Mouse (Mus musculus) midbrain, embryonic 11.5 days (tissue): Measurements from ENCODE around the gene Rag1. TPM values are rescaled to one million over a fixed set of nuclear protein-coding genes. Genes with fewer than 3 reads are reported as not detected.
A peak's percentile ranks its signal among the peaks of the same experiment; 100 is the strongest.

Experiments used
- ATAC-seq: fragments of 200-750 bp; cut with Nextera tagmentation; 2 replicates; pipeline ENCODE4 v1.8.0; 2017; ENCODE audit warnings: moderate TSS enrichment, moderate library complexity; ENCODE audit not compliant: low FRiP score
- DNase-seq: peaks from one replicate; pipeline ENCODE4 v3.0.0; 2015; ENCODE audit warnings: low spot score; ENCODE audit errors: missing footprints
- H3K27ac ChIP-seq: fragments of 300-500 bp; sonication (generic); 2 replicates; pipeline ENCODE4 v1.5.1; 2014; ENCODE audit warnings: low read depth, low read length
- H3K27me3 ChIP-seq: fragments of 300-500 bp; sonication (generic); 2 replicates; pipeline ENCODE4 v1.6.1; 2014; ENCODE audit warnings: mild to moderate bottlenecking, low read length, moderate library complexity, mixed read lengths; ENCODE audit not compliant: control insufficient read depth, insufficient read depth
- H3K36me3 ChIP-seq: fragments of 300-500 bp; sonication (generic); 2 replicates; pipeline ENCODE4 v1.6.1; 2014; ENCODE audit warnings: mild to moderate bottlenecking, low read length, moderate library complexity, mixed read lengths; ENCODE audit not compliant: control insufficient read depth, insufficient read depth
- H3K4me1 ChIP-seq: fragments of 300-500 bp; sonication (generic); 2 replicates; pipeline ENCODE4 v1.6.1; 2014; ENCODE audit warnings: low read length; ENCODE audit not compliant: control insufficient read depth, insufficient read depth
- H3K4me2 ChIP-seq: fragments of 300-500 bp; sonication (generic); 2 replicates; pipeline ENCODE4 v1.6.1; 2014; ENCODE audit warnings: mild to moderate bottlenecking, moderate library complexity
- H3K4me3 ChIP-seq: fragments of 300-500 bp; sonication (generic); 2 replicates; pipeline ENCODE4 v1.5.1; 2014; ENCODE audit warnings: low read depth, low read length
- H3K9ac ChIP-seq: fragments of 300-500 bp; sonication (generic); 2 replicates; pipeline ENCODE4 v1.6.1; 2014; ENCODE audit warnings: low read length
- H3K9me3 ChIP-seq: fragments of 300-500 bp; sonication (generic); 2 replicates; pipeline ENCODE4 v1.6.1; 2016; ENCODE audit warnings: low read length; ENCODE audit not compliant: control insufficient read depth
- WGBS: fragments of 180-500 bp; shearing (Covaris S2); extraction: QIAGEN DNeasy Blood & Tissue Kit; methylation state at CpG from one replicate; pipeline ENCODE4 v1.1.7; 2014; 5-methylcytosine and 5-hydroxymethylcytosine counted together
- polyA plus RNA-seq: library from polyadenylated mRNA; unstranded; fragments of >200 nt; fragmentation: Nextera tagmentation; extraction: Ambion mirVana; gene quantifications from 2 replicates; pipeline ENCODE4 v1.2.1, GENCODE M21; 2014

The Rag1 gene
- polyA plus RNA-seq = 0.12 TPM in 2 replicates

GRCm38 (mm10) chr2:101649114-101649671 is at the start of gene Rag1, which contains the start of gene B230118H07Rik:
Rag1 (minus strand) TSS chr2:101649501.
B230118H07Rik (minus strand) TSS chr2:101649532.
- Histone ChIP-seq H3K27ac (no peak within 1 kb of the TSS), H3K4me1 (no peaks in the 10 kb centered on the region), H3K4me2 (no peak within 1 kb of the TSS), H3K9me3 (no peaks in the 10 kb centered on the region), H3K4me3 (no peak within 1 kb of the TSS), H3K36me3 (no peaks in the 10 kb centered on the region), H3K27me3 (no peaks in the 10 kb centered on the region), H3K9ac (no peak within 1 kb of the TSS)
- 51% methylated on average over 8 of the region's 8 CpGs for WGBS
- DNase-seq = peak; percentile 88
- ATAC-seq = no peak

- ATAC-seq = no peak
Observed at GRCm38 (mm10) chr2:101695584-101695983, 46.3 kb upstream of the Rag1 start.

GRCm38 (mm10) chr2:101693577-101694215 is 44.4 kb upstream of the Rag1 start:
- 67% methylated on average over 5 of the region's 5 CpGs for WGBS
- Histone ChIP-seq H3K9me3 (no peaks in the 10 kb centered on the region), H3K36me3 (peaks cover 18% of the 10 kb centered on the region; the same call in 1 of the 2 replicates), H3K4me1 (no peaks in the 10 kb centered on the region), H3K27me3 (no peaks in the 10 kb centered on the region), H3K4me2 (no peak overlapping the region), H3K4me3 (no peak overlapping the region), H3K27ac (no peak overlapping the region), H3K9ac (no peak overlapping the region)
- ATAC-seq (no peak), DNase-seq (peak; percentile 89)

More at GRCm38 (mm10) chr2:101695584-101695983, 46.3 kb upstream of the Rag1 start:
- Histone ChIP-seq H3K27me3 (no peaks in the 10 kb centered on the region), H3K4me1 (no peaks in the 10 kb centered on the region), H3K9ac (no peak overlapping the region), H3K4me3 (no peak overlapping the region), H3K4me2 (no peak overlapping the region), H3K36me3 (peaks cover 14% of the 10 kb centered on the region; the same call in 1 of the 2 replicates), H3K27ac (no peak overlapping the region), H3K9me3 (no peaks in the 10 kb centered on the region)
- DNase-seq = no peak
- 89% methylated on average over 7 of the region's 7 CpGs for WGBS

GRCm38 (mm10) chr2:101693043-101693442 is 43.7 kb upstream of the Rag1 start:
- Histone ChIP-seq H3K4me3 (no peak overlapping the region), H3K9ac (no peak overlapping the region), H3K4me2 (no peak overlapping the region), H3K36me3 (peaks cover 17% of the 10 kb centered on the region; the same call in 1 of the 2 replicates), H3K9me3 (no peaks in the 10 kb centered on the region), H3K27ac (no peak overlapping the region), H3K27me3 (no peaks in the 10 kb centered on the region), H3K4me1 (no peaks in the 10 kb centered on the region)
- no peak for DNase-seq
- ATAC-seq = no peak
- WGBS = 75% methylated on average over 4 of the region's 4 CpGs

GRCm38 (mm10) chr2:101690252-101690827 is 41.0 kb upstream of the Rag1 start:
- DNase-seq (peak; percentile 53), ATAC-seq (no peak)
- no peaks in the 10 kb centered on the region for H3K9me3 ChIP-seq
- no peaks in the 10 kb centered on the region for H3K27me3 ChIP-seq
- no peak overlapping the region for H3K4me2 ChIP-seq
- peaks cover 19% of the 10 kb centered on the region for H3K36me3 ChIP-seq
- WGBS = 95% methylated on average over 9 of the region's 9 CpGs
- H3K4me3 ChIP-seq = no peak overlapping the region
- H3K27ac ChIP-seq = no peak overlapping the region
- H3K9ac ChIP-seq = no peak overlapping the region
- H3K4me1 ChIP-seq = no peaks in the 10 kb centered on the region

- DNase-seq (no peak), ATAC-seq (no peak)
- Histone ChIP-seq H3K4me2 (no peak overlapping the region), H3K4me1 (no peaks in the 10 kb centered on the region), H3K9ac (no peak overlapping the region), H3K27me3 (no peaks in the 10 kb centered on the region), H3K36me3 (peaks cover 25% of the 10 kb centered on the region), H3K9me3 (no peaks in the 10 kb centered on the region), H3K4me3 (no peak overlapping the region), H3K27ac (no peak overlapping the region)
- 91% methylated on average over 5 of the region's 5 CpGs for WGBS
Observed at GRCm38 (mm10) chr2:101688011-101688410, 38.7 kb upstream of the Rag1 start.

- WGBS = 94% methylated on average over 12 of the region's 12 CpGs
- Histone ChIP-seq H3K9me3 (no peaks in the 10 kb centered on the region), H3K27ac (no peak overlapping the region), H3K4me2 (no peak overlapping the region), H3K9ac (no peak overlapping the region), H3K36me3 (peaks cover 16% of the 10 kb centered on the region), H3K4me3 (no peak overlapping the region), H3K27me3 (no peaks in the 10 kb centered on the region), H3K4me1 (peaks cover 8% of the 10 kb centered on the region)
- ATAC-seq = no peak
- no peak for DNase-seq
Observed at GRCm38 (mm10) chr2:101684421-101684820, 35.1 kb upstream of the Rag1 start.

GRCm38 (mm10) chr2:101679164-101679784 is 30.0 kb upstream of the Rag1 start:
- peak overlapping the region; percentile 76 for H3K4me2 ChIP-seq
- peaks cover 9% of the 10 kb centered on the region for H3K4me1 ChIP-seq
- H3K9ac ChIP-seq = peak overlapping the region; percentile 96
- H3K36me3 ChIP-seq = no peaks in the 10 kb centered on the region
- H3K27me3 ChIP-seq = no peaks in the 10 kb centered on the region
- no peaks in the 10 kb centered on the region for H3K9me3 ChIP-seq
- peak overlapping the region; percentile 67; the same call in 1 of the 2 replicates for H3K27ac ChIP-seq
- peak overlapping the region; percentile 97 for H3K4me3 ChIP-seq
- 2% methylated on average over 15 of the region's 15 CpGs for WGBS
- ATAC-seq (peak; percentile 53), DNase-seq (peak; percentile 93)
